Mouse (Mus musculus): ENCODE results near the gene Pced1b. TPM values are rescaled to one million over a fixed set of nuclear protein-coding genes. Genes with fewer than 3 reads are reported as not detected.
"Not testable (repeated sequence)": the region's sequence is repeated elsewhere in the genome, so short reads cannot be mapped to it uniquely, and the experiment has no call there.

Pced1b gene
- polyA plus RNA-seq, 1 experiment from 2014 or later = 2.6 TPM

DNA sequence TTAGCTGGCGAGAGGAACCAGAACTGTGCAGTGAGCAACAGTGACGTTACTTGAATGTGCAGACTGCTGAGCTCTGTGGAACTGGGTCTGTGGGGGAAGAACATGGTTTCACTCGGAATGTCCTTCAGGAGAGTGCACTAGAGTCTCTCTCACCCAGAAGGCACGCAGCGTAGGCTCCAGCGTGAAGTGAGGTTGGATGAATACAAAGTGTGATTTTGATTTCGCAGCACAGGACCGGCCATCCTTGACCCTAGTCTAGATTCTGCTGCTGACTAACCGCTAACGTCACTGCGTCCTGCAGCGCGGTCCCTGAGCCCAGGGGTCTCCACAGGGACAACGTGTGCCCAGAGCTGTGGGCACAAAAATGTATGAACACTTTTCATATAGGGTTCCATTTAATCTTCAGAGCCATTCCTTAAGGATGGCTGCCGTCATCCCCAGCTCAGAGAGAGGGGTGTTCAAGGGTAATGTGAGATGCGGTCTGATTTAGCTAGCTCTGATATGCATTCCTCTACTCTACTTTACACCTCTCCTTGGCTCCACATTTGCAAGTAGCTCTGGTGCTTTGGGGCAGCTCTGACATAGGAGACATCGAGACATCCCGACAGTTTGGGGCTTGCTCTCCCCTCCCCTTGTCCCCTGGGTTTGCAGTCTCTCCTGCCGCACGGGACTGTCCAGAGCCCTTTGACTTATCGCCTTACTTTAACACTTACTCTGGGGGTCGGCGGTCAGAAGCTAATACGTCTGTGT is 101.8 kb downstream of the Pced1b start:
- H3K27me3 ChIP-seq = no peaks in the 10 kb centered on the region
- no peak overlapping the region for H3K4me2 ChIP-seq
- WGBS = 92% methylated on average over 24 of the region's 24 CpGs
- no peak overlapping the region for H3K4me3 ChIP-seq
- H3K27ac ChIP-seq = no peak overlapping the region
- ATAC-seq = no peak
- H3K9ac ChIP-seq = no peak overlapping the region
- no peaks in the 10 kb centered on the region for H3K9me3 ChIP-seq (replicated peaks)
- H3K4me1 ChIP-seq = no peaks in the 10 kb centered on the region
- H3K36me3 ChIP-seq (ENCODE audit: poor library complexity, severe bottlenecking) = no peaks in the 10 kb centered on the region

DNA sequence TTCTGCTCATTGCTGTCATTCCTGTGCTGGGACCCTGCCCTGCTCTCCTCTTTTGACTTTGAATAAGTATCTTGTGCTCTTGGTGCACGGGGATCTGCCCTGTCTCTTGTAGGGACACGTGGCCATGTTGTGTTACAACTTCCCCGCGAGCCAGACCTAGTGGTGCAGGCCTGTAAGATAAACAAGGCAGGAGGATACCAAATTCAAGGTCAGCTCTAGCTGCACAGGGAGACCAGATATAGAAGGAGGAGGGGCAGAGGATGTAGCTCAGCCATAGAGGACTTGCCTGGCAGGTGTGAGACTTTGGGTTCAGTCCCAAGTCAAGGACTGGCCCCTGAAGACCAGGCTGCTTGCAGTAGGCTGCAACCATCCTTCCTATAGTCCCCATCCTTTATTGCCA is 103.6 kb downstream of the Pced1b start:
- Histone ChIP-seq H3K9ac (no peak overlapping the region), H3K27me3 (no peaks in the 10 kb centered on the region), H3K4me2 (no peak overlapping the region), H3K27ac (no peak overlapping the region), H3K9me3 (replicated peaks) (no peaks in the 10 kb centered on the region), H3K36me3 (ENCODE audit: poor library complexity, severe bottlenecking) (no peaks in the 10 kb centered on the region), H3K4me3 (no peak overlapping the region), H3K4me1 (no peaks in the 10 kb centered on the region)
- 85% methylated on average over 4 of the region's 4 CpGs for WGBS
- no peak for ATAC-seq

DNA sequence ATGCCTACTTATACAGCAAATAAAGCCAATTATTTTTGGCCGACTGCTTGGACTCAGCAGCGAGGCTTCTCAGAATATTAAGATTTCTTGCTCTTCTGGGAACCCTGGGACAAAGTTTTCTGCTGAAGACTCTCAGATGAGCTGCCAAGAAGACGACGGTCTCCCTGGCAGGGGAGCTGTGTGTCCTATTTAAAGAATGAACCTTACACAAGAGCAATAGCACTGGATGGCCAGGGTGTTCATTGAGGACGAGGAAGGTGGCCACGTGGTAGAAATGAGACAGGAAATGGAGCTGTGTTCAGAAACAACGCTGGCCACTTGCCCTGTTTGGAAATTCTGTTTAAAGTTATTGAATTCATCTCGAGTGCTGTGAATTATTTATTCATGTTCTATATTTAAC is 104.1 kb downstream of the Pced1b start:
- H3K4me3 ChIP-seq = no peak overlapping the region
- 82% methylated on average over 8 of the region's 8 CpGs for WGBS
- no peaks in the 10 kb centered on the region for H3K36me3 ChIP-seq (ENCODE audit: poor library complexity, severe bottlenecking)
- no peak overlapping the region for H3K9ac ChIP-seq
- no peaks in the 10 kb centered on the region for H3K9me3 ChIP-seq (replicated peaks)
- no peaks in the 10 kb centered on the region for H3K27me3 ChIP-seq
- no peak overlapping the region for H3K4me2 ChIP-seq
- no peaks in the 10 kb centered on the region for H3K4me1 ChIP-seq
- no peak overlapping the region for H3K27ac ChIP-seq
- ATAC-seq = no peak

DNA sequence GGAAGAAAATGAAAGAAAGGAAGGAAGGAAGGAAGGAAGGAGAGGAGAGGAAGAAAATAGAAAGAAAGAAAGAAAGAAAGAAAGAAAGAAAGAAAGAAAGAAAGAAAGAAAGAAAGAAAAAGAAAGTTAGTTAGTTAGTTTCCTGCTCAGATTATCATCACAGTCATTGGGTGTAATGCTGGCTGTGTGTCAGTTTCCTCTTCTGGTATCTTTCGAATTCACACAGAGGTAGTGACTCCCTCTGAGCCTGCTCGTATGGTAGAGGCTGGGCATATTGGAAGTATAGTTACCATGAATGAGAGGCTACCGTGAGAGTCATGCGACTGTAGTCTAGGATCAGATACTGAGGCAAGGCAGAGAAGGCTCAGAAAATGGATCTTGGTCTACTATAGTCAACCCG is 104.8 kb downstream of the Pced1b start:
- ATAC-seq = no peak
- no peaks in the 10 kb centered on the region for H3K27me3 ChIP-seq
- H3K9ac ChIP-seq = no peak overlapping the region
- H3K4me1 ChIP-seq = no peaks in the 10 kb centered on the region
- H3K36me3 ChIP-seq (ENCODE audit: poor library complexity, severe bottlenecking) = no peaks in the 10 kb centered on the region
- no peak overlapping the region for H3K27ac ChIP-seq
- no peak overlapping the region for H3K4me2 ChIP-seq
- H3K9me3 ChIP-seq (replicated peaks) = no peaks in the 10 kb centered on the region
- 93% methylated on average over 5 of the region's 5 CpGs for WGBS
- H3K4me3 ChIP-seq = no peak overlapping the region

DNA sequence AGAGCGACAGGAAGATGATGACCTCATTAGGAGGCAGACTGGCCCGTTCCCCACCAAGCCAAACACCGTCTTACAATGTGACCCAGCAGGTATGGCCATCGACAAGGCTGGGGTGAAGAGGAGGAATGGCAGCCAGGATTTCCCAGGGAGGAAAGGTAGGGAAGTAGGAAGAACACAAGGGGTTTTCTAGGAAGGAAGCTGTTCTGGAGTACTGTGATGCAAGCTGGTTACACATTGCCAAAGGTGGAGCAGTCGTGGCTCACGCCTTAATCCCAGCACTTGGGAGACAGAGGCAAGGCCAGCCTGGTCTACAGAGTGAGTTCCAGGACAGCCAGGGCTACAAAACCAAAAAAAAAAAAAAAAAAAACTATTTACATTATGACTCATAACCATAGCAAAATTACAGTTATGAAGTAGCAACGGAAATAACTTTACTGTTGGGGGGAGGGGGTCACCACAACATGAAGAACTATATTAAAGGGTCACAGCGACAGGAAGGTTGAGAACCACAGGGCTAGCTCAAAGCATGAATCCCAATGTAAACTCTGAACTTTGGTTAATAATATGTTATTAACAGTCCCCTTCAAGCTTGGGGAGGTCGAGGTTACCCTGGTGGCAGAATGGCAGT is 108.9 kb downstream of the Pced1b start:
- Histone ChIP-seq H3K36me3 (ENCODE audit: poor library complexity, severe bottlenecking) (no peaks in the 10 kb centered on the region), H3K9ac (no peak overlapping the region), H3K27ac (no peak overlapping the region), H3K4me1 (no peaks in the 10 kb centered on the region), H3K4me2 (no peak overlapping the region), H3K4me3 (no peak overlapping the region), H3K27me3 (no peaks in the 10 kb centered on the region), H3K9me3 (replicated peaks) (no peaks in the 10 kb centered on the region)
- ATAC-seq = no peak
- 88% methylated on average over 9 of the region's 9 CpGs for WGBS

DNA sequence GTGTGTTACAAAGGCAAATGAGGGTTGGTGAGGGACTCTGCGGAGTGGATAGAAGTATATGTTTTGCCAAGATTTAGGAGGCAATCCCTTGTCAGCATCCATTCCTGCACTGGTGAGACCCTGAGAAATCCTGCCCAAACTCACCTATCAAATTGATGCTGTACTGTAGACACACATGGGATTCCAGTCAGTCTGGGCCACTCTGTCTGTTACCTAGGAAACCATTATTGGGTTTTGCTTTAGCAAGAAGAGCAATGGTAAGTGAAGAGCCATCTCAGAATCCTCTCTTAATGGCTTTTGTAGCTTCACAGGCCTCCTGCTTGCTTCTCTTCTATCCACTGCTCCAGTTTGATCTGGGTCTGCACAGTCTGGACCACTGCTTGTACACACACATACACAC is 110.1 kb downstream of the Pced1b start:
- 93% methylated on average over 1 of the region's 1 CpGs for WGBS
- no peaks in the 10 kb centered on the region for H3K9me3 ChIP-seq (replicated peaks)
- no peak overlapping the region for H3K27ac ChIP-seq
- no peaks in the 10 kb centered on the region for H3K4me1 ChIP-seq
- no peak overlapping the region for H3K4me3 ChIP-seq
- no peak overlapping the region for H3K9ac ChIP-seq
- no peak overlapping the region for H3K4me2 ChIP-seq
- H3K36me3 ChIP-seq (ENCODE audit: poor library complexity, severe bottlenecking) = no peaks in the 10 kb centered on the region
- ATAC-seq = no peak
- H3K27me3 ChIP-seq = no peaks in the 10 kb centered on the region

DNA sequence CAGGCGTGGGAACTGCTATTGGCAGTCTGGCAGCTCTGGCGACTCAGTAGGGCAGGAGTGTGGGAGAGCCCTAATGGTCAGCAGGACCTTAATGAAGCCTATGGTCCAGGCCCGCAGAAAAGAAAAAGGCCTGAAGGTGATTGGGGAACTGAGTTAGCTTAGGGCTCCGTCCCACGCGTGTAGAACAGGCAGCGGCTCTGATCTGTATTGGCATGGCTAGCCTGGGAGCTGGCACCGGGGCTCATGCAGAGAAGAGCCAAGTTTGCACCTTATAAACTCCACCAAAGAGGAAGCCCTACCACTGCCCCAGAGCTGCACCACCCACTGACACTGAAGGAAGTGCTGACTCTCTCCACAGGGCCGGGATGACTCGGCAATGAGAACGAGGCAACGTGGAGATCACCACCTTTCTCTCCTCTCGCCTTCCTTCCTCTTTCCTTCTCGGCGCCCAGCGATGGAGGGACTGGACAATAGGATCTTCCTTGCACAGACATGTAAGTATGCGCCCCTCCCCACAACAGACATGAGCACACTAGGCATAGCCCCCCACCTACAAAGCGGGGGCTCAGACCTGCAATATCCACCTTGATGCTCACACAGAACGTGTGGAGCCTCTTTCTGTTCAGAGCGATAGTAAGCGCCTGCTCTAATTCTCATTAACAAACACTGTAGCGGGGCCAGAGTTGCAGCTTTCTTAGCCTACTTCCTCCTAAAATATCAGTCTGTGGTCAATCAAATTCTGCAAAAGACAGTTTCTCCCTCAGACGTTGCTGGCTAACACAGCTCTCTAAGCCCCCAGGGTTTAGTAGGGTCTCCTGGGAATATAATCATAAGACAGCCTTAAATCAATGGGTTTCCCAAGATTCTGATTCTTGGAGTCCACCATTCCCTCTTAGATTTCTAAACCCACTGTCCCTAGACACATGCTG is 114.2 kb downstream of the Pced1b start:
- no peaks in the 10 kb centered on the region for H3K27me3 ChIP-seq
- no peaks in the 10 kb centered on the region for H3K4me1 ChIP-seq
- no peak overlapping the region for H3K4me3 ChIP-seq
- no peaks in the 10 kb centered on the region for H3K9me3 ChIP-seq (replicated peaks)
- no peak for ATAC-seq
- H3K36me3 ChIP-seq (ENCODE audit: poor library complexity, severe bottlenecking) = no peaks in the 10 kb centered on the region
- H3K27ac ChIP-seq = no peak overlapping the region
- no peak overlapping the region for H3K9ac ChIP-seq
- no peak overlapping the region for H3K4me2 ChIP-seq
- WGBS = 90% methylated on average over 23 of the region's 23 CpGs

DNA sequence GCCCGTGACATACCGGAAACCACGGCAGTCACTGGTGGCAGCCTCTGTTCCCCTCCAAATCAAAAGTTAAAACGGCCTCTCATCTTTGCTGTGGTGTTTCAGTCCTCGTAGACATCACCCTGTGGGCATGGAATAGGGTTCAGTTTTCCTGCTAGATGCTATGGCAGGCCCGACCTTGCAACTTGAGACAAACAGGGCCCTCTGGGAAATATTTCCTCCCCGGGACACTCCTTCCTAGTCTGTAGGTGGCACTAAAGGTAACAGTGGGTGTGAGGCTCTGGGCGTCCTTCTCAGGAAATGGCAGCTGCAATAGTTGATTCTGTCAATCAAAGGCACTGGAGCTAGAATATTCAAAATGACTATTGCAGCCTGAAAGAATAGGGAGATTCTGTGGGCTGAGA is 114.9 kb downstream of the Pced1b start:
- Histone ChIP-seq H3K27me3 (no peaks in the 10 kb centered on the region), H3K4me1 (no peaks in the 10 kb centered on the region), H3K4me2 (no peak overlapping the region), H3K4me3 (no peak overlapping the region), H3K9me3 (replicated peaks) (no peaks in the 10 kb centered on the region), H3K9ac (no peak overlapping the region), H3K36me3 (ENCODE audit: poor library complexity, severe bottlenecking) (no peaks in the 10 kb centered on the region), H3K27ac (no peak overlapping the region)
- no peak for ATAC-seq
- 80% methylated on average over 8 of the region's 8 CpGs for WGBS

DNA sequence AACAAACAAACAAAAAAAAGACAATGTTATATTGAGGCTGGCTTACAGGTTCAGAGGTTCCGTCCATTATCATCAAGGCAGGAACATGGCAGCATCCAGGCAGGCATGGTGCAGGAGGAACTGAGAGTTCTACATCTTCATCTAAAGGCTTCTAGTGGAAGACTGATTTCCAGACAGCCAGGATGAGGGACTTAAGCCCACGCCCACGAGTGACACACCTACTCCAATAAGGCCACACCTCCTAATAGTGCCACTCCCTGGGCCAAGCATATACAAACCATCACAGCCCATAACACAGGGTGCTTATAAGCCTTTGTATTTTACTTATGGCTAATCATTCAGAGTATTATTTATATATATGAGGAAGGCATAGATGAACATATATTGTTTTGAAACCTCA is 117.4 kb downstream of the Pced1b start:
- H3K27me3 ChIP-seq, ATAC-seq: not testable (repeated sequence)
- 89% methylated on average over 3 of the region's 3 CpGs for WGBS

DNA sequence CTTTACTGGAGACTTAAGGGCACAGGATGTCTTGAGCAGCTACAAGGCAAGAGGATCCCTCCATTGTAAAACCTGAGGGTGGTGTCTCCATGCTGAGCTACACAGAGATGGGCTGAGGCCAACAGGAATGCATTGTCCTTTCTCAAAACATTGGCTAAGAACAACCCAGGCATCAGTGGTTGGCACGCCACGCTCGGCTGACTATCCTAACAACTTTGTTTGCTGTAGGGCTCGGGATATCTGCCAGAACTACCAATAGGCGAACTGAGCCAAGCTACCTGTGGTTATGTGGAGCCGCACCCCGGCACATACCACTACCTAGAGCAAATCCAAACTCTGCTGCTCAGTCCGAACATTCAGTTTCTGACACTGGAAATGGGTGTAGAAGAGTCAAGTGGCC is 118.1 kb downstream of the Pced1b start:
- H3K4me2 ChIP-seq = no peak overlapping the region
- H3K27me3 ChIP-seq = no peaks in the 10 kb centered on the region
- H3K9ac ChIP-seq = no peak overlapping the region
- no peaks in the 10 kb centered on the region for H3K9me3 ChIP-seq (replicated peaks)
- H3K4me3 ChIP-seq = no peak overlapping the region
- WGBS = 91% methylated on average over 8 of the region's 8 CpGs
- H3K36me3 ChIP-seq (ENCODE audit: poor library complexity, severe bottlenecking) = no peaks in the 10 kb centered on the region
- no peak overlapping the region for H3K27ac ChIP-seq
- ATAC-seq = no peak
- no peaks in the 10 kb centered on the region for H3K4me1 ChIP-seq

More for the DNA sequence above, 117.4 kb downstream of the Pced1b start:
- not testable (repeated sequence) for H3K27ac ChIP-seq; H3K36me3 ChIP-seq (ENCODE audit: poor library complexity, severe bottlenecking); H3K4me1 ChIP-seq; H3K9me3 ChIP-seq (replicated peaks); H3K9ac ChIP-seq; H3K4me2 ChIP-seq; H3K4me3 ChIP-seq

DNA sequence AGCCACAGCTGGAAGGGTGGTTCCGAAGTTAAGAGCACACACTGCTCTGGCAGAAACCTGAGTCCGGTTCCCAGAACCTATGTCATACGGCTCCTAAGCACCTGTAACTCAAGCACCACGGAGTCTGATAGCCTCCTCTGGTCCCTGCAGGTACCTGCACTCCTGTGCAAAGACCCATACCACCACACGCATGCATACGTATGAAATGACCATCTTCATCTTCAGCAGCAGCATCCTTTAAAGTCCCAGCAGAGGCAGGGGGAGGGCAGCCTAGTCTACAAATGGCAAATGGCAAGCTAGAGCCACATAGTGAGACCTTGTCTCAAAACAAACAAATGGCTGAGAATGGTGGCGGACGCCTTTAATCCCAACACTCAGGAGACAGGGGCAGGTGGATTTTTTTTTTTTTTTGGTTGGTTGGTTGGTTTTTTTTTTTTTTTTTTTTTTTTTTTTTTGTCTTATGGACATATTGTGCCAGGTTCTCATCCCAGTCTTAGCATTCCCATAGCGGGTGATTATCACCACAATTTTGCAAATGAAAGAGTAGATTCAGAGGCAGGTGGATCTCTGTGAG is 121.2 kb downstream of the Pced1b start:
- H3K36me3 ChIP-seq (ENCODE audit: poor library complexity, severe bottlenecking) = no peaks in the 10 kb centered on the region
- ATAC-seq = no peak
- no peaks in the 10 kb centered on the region for H3K9me3 ChIP-seq (replicated peaks)
- 89% methylated on average over 9 of the region's 9 CpGs for WGBS
- H3K27me3 ChIP-seq = no peaks in the 10 kb centered on the region
- H3K4me3 ChIP-seq = no peak overlapping the region
- H3K4me2 ChIP-seq = no peak overlapping the region
- H3K9ac ChIP-seq = no peak overlapping the region
- peaks cover 4% of the 10 kb centered on the region; the same call in 1 of the 2 replicates for H3K4me1 ChIP-seq
- H3K27ac ChIP-seq = no peak overlapping the region

DNA sequence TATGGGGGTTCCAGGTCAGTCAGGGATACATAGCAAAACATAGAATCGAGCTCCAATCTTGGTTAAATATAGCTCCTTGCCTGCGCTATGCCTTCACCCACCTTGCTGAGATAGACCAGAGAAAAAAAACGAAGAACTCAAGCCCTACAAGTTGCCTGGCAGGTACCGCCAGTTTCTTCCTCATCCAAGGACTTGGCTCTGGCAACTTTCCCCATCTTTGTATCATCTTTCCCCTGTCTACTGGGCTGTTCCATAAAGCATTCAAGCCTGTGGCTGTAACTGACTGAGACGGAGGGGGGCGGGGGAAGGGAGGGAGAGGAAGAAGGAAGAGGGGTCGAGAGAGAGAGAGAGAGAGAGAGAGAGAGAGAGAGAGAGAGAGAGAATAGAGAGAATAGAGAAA is 121.7 kb downstream of the Pced1b start:
- no peak for ATAC-seq
- Histone ChIP-seq H3K9me3 (replicated peaks) (no peaks in the 10 kb centered on the region), H3K27ac (no peak overlapping the region), H3K4me3 (no peak overlapping the region), H3K4me1 (peaks cover 9% of the 10 kb centered on the region), H3K27me3 (no peaks in the 10 kb centered on the region), H3K9ac (no peak overlapping the region), H3K4me2 (no peak overlapping the region), H3K36me3 (ENCODE audit: poor library complexity, severe bottlenecking) (no peaks in the 10 kb centered on the region)
- 82% methylated on average over 7 of the region's 7 CpGs for whole genome bisulfite sequencing

Measured in forebrain, embryonic 13.5 days (tissue).